Mouse (Mus musculus) forebrain, embryonic 11.5 days (tissue): ENCODE measurements around the gene Lrrtm4. TPM values are rescaled to one million over a fixed set of nuclear protein-coding genes. Genes with fewer than 3 reads are reported as not detected.

Experiments
- ATAC-seq: fragments of 200-750 bp; cut with Nextera tagmentation; replicated peaks from 2 replicates; pipeline ENCODE4 v1.8.0; 2017; ENCODE audit warnings: moderate TSS enrichment; ENCODE audit not compliant: low FRiP score
- DNase-seq: peaks from one replicate; pipeline ENCODE4 v3.0.0-alpha.2; 2017; ENCODE audit warnings: low spot score
- H3K27ac ChIP-seq: fragments of 300-500 bp; sonication (generic); 2 replicates; pipeline ENCODE4 v1.5.1; 2014; ENCODE audit warnings: low read depth, low read length
- H3K27me3 ChIP-seq: fragments of 300-500 bp; sonication (generic); 2 replicates; pipeline ENCODE4 v1.6.1; 2014; ENCODE audit warnings: mild to moderate bottlenecking, low read length, mixed read lengths; ENCODE audit not compliant: control insufficient read depth, insufficient read depth
- H3K36me3 ChIP-seq: fragments of 300-500 bp; sonication (generic); 2 replicates; pipeline ENCODE4 v1.6.1; 2014; ENCODE audit warnings: mild to moderate bottlenecking, low read length, moderate library complexity, mixed read lengths; ENCODE audit not compliant: control insufficient read depth, insufficient read depth
- H3K4me1 ChIP-seq: fragments of 300-500 bp; sonication (generic); replicated peaks from 2 replicates; pipeline ENCODE4 v1.6.1; 2014; ENCODE audit warnings: low read length, mixed read lengths; ENCODE audit not compliant: control insufficient read depth, insufficient read depth
- H3K4me2 ChIP-seq: fragments of 300-500 bp; sonication (generic); 2 replicates; pipeline ENCODE4 v1.6.1; 2014; ENCODE audit warnings: low read depth, mild to moderate bottlenecking, low read length, moderate library complexity, mixed read lengths; ENCODE audit not compliant: severe bottlenecking
- H3K4me3 ChIP-seq: fragments of 300-500 bp; sonication (generic); 2 replicates; pipeline ENCODE4 v1.5.1; 2014; ENCODE audit warnings: low read depth, low read length
- H3K9ac ChIP-seq: fragments of 300-500 bp; sonication (generic); 2 replicates; pipeline ENCODE4 v1.6.1; 2014; ENCODE audit warnings: low read length
- H3K9me3 ChIP-seq: fragments of 300-500 bp; sonication (generic); 2 replicates; pipeline ENCODE4 v1.6.1; 2016; ENCODE audit warnings: low read length, mixed read lengths; ENCODE audit not compliant: control insufficient read depth
- WGBS: fragments of 180-500 bp; shearing (Covaris S2); extraction: QIAGEN DNeasy Blood & Tissue Kit; methylation state at CpG from one replicate; pipeline ENCODE4 v1.1.7; 2014; 5-methylcytosine and 5-hydroxymethylcytosine counted together
- polyA plus RNA-seq: library from polyadenylated mRNA; unstranded; fragments of >200 nt; fragmentation: Nextera tagmentation; extraction: Ambion mirVana; gene quantifications from 2 replicates; pipeline ENCODE4 v1.2.1, GENCODE M21; 2014

Gene Lrrtm4
- polyA plus RNA-seq, 1 experiment from 2014 or later, result 2.7 TPM

DNA sequence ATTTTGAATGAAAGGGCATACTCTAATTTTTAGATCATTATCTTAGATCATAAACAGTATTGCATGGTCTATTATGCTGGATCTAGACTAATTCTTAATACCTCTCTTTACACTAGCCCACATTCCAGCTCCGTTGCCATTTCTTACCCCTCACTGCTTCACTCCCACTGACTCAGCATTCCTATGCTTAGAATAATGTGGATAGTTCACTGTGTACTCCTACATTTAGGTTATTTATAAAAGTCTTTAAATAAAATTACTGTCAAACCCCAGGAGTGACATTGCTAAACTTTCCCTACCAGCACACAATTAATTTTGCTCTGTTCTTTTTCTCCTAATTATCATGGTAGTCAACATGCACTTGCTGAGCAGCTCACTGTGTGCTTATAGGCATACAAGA lies 107.7 kb downstream of the Lrrtm4 start:
- Histone ChIP-seq H3K9ac (no peak overlapping the region), H3K4me3 (no peak overlapping the region), H3K9me3 (no peaks in the 10 kb centered on the region), H3K27ac (no peak overlapping the region), H3K4me2 (no peak overlapping the region), H3K36me3 (no peaks in the 10 kb centered on the region), H3K27me3 (no peaks in the 10 kb centered on the region), H3K4me1 (no peaks in the 10 kb centered on the region)
- 83% methylated on average over 1 of the region's 1 CpGs for WGBS
- DNase-seq, result no peak
- no peak for ATAC-seq

DNA sequence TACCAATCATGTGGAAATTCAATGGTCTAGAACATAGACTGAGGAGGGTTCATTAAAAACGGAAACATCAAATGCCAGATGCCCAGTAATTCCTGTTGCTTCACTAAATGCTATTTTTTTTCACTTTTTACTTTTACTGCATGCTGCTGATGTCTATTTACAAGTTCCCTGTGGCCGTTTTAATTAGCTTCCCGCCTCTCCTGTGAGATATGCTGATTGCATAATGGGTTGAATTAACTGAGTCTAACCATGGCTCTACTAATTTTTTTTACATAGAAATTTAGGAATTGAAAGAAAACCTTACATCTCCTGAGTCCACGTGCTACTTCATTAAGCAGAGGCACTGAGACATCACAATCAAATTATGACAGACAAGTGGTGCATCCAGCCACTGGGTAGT lies 143.9 kb downstream of the Lrrtm4 start:
- H3K27me3 ChIP-seq, result no peaks in the 10 kb centered on the region
- no peak overlapping the region for H3K4me2 ChIP-seq
- WGBS, result 69% methylated on average over 4 of the region's 4 CpGs
- no peak overlapping the region for H3K9ac ChIP-seq
- no peak overlapping the region for H3K4me3 ChIP-seq
- H3K36me3 ChIP-seq, result no peaks in the 10 kb centered on the region
- ATAC-seq (no peak), DNase-seq (no peak)
- no peak overlapping the region for H3K27ac ChIP-seq
- H3K4me1 ChIP-seq, result no peaks in the 10 kb centered on the region
- H3K9me3 ChIP-seq, result no peaks in the 10 kb centered on the region

GRCm38 (mm10) chr6:80181916-80182315 lies 163.2 kb downstream of the Lrrtm4 start:
- Histone ChIP-seq H3K4me1 (no peaks in the 10 kb centered on the region), H3K27me3 (no peaks in the 10 kb centered on the region), H3K4me2 (no peak overlapping the region), H3K27ac (no peak overlapping the region), H3K4me3 (no peak overlapping the region), H3K36me3 (no peaks in the 10 kb centered on the region), H3K9ac (no peak overlapping the region), H3K9me3 (no peaks in the 10 kb centered on the region)
- DNase-seq (no peak), ATAC-seq (no peak)
- 93% methylated on average over 1 of the region's 1 CpGs for WGBS

DNA sequence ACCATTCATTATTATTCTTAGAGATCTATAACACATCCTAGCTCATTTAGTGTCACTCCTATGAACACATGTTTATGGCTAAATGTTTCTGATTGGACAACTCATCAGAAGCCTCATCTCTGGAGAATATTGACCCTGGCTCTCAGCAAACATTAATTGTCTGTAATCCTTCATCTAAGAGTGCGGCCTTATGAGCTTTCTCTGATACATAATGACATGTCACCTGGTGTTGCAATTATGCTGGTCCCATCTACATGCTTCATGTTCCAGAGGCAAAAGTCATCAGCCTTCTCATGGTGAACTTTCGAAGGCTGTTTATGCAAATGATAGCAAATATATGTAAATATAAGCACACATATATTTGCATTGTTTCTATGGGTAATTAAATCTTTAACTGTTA lies 163.7 kb downstream of the Lrrtm4 start:
- no peak for DNase-seq
- WGBS, result 88% methylated on average over 2 of the region's 2 CpGs
- no peaks in the 10 kb centered on the region for H3K4me1 ChIP-seq
- H3K9ac ChIP-seq, result no peak overlapping the region
- no peak overlapping the region for H3K4me2 ChIP-seq
- no peak overlapping the region for H3K4me3 ChIP-seq
- no peaks in the 10 kb centered on the region for H3K36me3 ChIP-seq
- ATAC-seq, result no peak
- no peak overlapping the region for H3K27ac ChIP-seq
- H3K27me3 ChIP-seq, result no peaks in the 10 kb centered on the region
- H3K9me3 ChIP-seq, result no peaks in the 10 kb centered on the region

- no peak for DNase-seq
- Histone ChIP-seq H3K4me3 (no peak overlapping the region), H3K27ac (no peak overlapping the region), H3K9ac (no peak overlapping the region), H3K27me3 (no peaks in the 10 kb centered on the region), H3K4me1 (no peaks in the 10 kb centered on the region), H3K36me3 (no peaks in the 10 kb centered on the region), H3K4me2 (no peak overlapping the region), H3K9me3 (no peaks in the 10 kb centered on the region)
- WGBS, result 45% methylated on average over 6 of the region's 6 CpGs
- ATAC-seq, result peak; percentile 82
Measured at GRCm38 (mm10) chr6:80185489-80186113, 166.9 kb downstream of the Lrrtm4 start.

DNA sequence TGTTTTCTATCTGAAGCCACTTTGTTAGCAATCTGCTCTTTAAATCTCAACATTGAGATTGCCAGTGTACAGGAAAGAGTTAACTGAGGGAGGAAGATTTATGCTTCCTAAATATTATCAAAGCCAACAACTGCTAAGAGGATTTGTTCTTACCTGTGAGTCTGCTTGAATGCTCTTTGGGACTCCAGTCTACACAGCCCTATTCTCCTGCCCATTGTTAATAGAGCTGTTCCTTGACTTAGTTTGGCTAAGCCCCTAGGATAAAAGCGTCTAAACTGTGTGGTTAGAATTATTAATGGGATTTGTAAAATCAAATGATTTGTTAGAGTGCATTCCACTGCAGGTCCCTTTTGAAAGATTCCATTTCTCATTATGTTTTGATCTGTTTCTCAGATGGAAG lies 168.1 kb downstream of the Lrrtm4 start:
- H3K4me3 ChIP-seq, result no peak overlapping the region
- WGBS, result 29% methylated on average over 1 of the region's 1 CpGs
- no peaks in the 10 kb centered on the region for H3K36me3 ChIP-seq
- H3K9ac ChIP-seq, result no peak overlapping the region
- H3K27me3 ChIP-seq, result no peaks in the 10 kb centered on the region
- no peaks in the 10 kb centered on the region for H3K9me3 ChIP-seq
- ATAC-seq (no peak), DNase-seq (no peak)
- H3K27ac ChIP-seq, result no peak overlapping the region
- no peaks in the 10 kb centered on the region for H3K4me1 ChIP-seq
- H3K4me2 ChIP-seq, result no peak overlapping the region

- H3K4me3 ChIP-seq, result no peak overlapping the region
- DNase-seq, result no peak
- H3K4me1 ChIP-seq, result no peaks in the 10 kb centered on the region
- no peaks in the 10 kb centered on the region for H3K36me3 ChIP-seq
- H3K4me2 ChIP-seq, result no peak overlapping the region
- no peak overlapping the region for H3K27ac ChIP-seq
- ATAC-seq, result no peak
- H3K27me3 ChIP-seq, result no peaks in the 10 kb centered on the region
- no peaks in the 10 kb centered on the region for H3K9me3 ChIP-seq
- no peak overlapping the region for H3K9ac ChIP-seq
- WGBS, result 42% methylated on average over 2 of the region's 2 CpGs
Measured at GRCm38 (mm10) chr6:80209476-80209875, 190.8 kb downstream of the Lrrtm4 start.

- 89% methylated on average over 5 of the region's 5 CpGs for WGBS
- H3K27me3 ChIP-seq, result no peaks in the 10 kb centered on the region
- no peaks in the 10 kb centered on the region for H3K4me1 ChIP-seq
- H3K4me2 ChIP-seq, result no peak overlapping the region
- H3K36me3 ChIP-seq, result no peaks in the 10 kb centered on the region
- no peak overlapping the region for H3K27ac ChIP-seq
- DNase-seq (no peak), ATAC-seq (no peak)
- H3K9ac ChIP-seq, result no peak overlapping the region
- H3K4me3 ChIP-seq, result no peak overlapping the region
- no peaks in the 10 kb centered on the region for H3K9me3 ChIP-seq
Measured at GRCm38 (mm10) chr6:80210281-80210680, 191.6 kb downstream of the Lrrtm4 start.

DNA sequence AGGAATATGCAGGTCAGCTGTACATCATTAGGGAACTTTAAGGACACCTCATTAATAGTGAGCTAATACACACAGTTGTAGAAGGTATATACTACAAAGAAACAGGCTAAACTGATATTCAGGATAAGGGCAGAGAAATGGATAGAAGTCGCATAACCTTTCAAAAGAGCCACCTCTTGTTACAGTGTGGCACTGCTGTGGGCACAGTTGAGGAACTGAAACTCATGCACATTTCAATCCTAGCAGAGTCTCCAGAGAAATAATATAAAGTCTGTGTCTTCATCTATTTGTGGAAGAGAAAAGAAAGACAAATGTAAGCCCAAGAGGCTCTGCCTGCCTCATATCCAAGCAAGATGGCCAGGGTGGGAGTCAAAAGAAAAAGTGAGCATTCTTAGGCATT lies 242.9 kb downstream of the Lrrtm4 start:
- Histone ChIP-seq H3K4me1 (no peaks in the 10 kb centered on the region), H3K27ac (no peak overlapping the region), H3K27me3 (no peaks in the 10 kb centered on the region), H3K36me3 (no peaks in the 10 kb centered on the region), H3K9me3 (no peaks in the 10 kb centered on the region), H3K9ac (no peak overlapping the region), H3K4me2 (no peak overlapping the region), H3K4me3 (no peak overlapping the region)
- ATAC-seq (no peak), DNase-seq (no peak)
- 92% methylated on average over 1 of the region's 1 CpGs for WGBS
